Mouse (Mus musculus) CD4-positive helper T cell, adult 2 months (primary cell): ENCODE data around the gene Ubqln5.

Experiments
- DNase-seq: peaks from one replicate; pipeline ENCODE4 v3.0.0-alpha.2; 2012; ENCODE audit warnings: low read depth, missing footprints, low spot score

Ubqln5 gene

DNA sequence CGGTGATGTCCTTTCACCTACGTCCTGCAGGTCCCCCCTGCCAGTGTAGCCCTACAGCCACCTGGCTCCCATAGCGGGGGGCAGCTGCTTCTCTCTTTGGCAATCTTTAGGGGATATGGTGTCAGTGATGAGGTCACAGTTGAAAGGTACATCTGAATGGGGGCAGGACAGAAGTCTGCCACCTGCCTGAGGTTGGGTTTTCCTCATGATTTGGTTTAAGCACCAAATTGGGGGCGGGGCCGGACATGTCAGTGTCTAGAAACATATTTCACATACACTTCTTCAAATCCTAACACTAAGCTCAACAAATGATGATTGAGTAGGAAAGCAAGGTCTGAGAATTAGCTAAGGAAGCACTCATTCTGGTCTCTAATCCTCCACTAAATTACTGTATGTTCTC, at the start of gene Ubqln5:
Ubqln5 (minus strand) TSS at position 101 of the 400 bp plus-strand sequence.
- no peak for DNase-seq

DNA sequence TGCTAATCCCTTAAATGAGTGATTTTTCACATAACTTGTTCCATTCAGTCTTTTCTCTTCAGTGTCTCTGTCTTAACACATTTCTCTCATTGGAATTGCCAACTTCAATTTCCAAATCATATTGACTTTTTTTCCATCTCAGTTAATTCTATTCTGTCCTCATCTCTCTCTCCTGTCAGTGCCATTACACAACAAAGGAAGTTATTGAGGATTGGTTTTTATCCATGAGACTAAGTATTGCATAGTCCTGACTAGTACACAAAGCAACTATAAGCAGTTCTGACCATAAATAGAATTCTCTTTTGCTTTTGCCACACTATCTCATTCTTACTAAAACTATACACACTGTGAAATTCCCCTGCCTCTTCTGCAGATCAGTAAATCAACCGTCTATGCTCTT, 49.4 kb upstream of the Ubqln5 start:
- no peak for DNase-seq

DNA sequence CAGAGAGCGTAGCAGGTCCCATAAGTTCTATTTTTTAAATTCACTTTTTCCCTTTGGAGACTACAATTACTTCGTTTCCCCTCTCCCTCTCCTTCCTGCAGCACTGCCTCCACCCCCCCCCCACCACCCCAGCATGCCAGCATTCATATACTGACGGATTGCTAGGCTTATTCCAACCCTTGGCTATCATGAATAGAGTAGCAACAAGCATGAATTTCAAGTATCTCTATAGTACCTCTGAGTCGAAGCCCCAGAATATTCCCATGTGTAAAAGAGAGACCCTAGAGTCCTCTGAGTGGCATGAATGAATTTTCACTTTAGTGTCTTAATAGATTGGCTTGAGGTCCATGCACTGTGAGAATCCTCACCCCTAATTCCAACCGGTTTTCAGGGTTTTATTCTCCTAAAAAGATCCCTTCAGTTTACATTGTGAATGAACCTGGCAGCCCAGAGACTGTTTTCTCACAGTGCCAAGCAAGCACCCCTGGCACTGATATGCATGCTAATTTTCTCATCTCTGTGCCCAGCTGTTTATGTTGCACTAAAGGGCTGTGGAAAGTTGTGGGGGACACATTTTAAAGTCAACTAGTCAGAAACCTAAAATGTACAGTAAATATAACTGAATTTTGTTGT, 48.9 kb upstream of the Ubqln5 start:
- DNase-seq, result no peak

DNA sequence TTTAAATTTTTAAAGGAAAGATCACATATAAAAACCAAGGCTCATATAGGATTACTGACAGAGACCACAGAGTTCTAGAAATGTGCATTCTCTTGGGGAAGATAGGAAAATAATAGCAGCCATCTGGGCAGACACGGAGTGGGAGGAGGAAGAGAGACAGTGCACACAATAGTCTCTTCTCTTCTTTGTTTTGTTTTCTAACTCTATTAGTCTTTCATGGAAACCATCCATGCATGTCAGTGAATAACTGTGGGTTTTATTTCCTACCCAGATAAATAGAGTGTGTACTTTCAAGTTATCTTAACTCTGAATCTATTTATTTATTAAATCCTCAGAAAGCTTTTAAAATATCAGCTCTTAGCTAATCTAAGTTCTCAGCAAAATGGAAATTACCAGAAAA, 45.5 kb upstream of the Ubqln5 start:
- DNase-seq, result no peak

DNA sequence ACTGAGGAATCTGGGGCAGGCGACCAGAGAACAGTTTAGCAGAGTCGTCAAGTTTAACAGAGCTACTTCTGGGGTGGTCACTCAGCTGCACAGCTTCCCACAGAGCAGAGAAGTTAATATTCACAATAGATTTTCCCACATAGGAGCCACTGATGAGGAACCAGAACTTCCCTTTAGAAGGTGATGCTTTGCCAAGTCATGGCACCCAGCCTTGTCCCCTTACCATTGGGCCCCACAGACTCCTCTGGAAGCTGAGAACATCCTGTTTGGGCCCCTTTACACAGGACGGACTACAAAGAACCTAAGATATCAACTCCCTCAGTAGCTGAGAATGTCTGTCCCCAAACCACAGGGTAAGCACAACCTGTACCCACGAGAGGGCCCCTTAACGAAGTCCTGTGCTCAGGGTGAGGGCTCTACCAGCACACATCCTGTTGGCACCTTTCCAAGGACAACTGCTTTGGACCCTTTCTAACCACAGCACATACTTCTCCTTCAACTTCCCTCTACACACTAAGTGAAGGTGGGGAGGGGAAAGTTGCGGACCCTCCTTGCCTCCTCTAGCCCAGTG, 40.1 kb upstream of the Ubqln5 start:
- peak; percentile 30 for DNase-seq

DNA sequence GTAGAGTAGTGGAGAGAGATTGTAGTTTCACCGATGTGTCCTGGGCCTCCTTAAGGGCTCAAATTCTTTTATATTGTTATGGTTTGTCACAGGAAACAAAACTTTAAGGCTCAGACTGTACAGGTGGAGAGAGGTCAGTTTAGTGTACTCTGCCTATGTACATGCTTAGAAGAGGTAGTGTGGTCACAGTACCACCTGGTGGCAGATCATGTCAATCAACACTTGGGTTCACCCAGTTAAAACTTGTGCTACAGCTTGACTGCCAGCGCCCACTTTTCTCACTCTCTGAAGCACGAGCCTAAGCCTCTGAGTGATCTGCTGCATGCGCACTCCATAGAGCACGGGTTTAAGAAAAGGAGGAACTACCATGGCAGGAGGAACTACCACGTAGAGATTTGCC, 37.5 kb upstream of the Ubqln5 start:
- no peak for DNase-seq

DNA sequence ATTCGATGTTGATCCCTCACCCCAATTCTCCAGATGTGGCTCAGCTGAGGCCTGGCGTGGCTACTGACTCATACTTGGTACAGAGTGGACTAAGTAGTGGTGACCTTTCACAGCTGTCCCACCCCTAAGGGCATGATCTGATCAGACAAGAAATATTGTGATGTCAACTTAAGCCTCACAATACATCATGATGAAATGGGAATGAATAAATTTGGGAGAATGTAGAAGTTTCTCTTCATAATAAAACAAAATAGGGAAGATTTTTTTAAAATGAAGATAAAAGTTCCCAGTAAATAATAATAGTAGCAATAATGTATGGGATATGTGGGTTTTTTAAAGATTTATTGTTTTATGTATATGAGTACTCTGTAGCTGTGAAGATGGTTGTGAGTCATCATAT, 20.8 kb upstream of the Ubqln5 start, which contains the start of gene Ubqlnl:
Ubqlnl (minus strand) TSS at position 101 of the 400 bp plus-strand sequence.
- no peak for DNase-seq

DNA sequence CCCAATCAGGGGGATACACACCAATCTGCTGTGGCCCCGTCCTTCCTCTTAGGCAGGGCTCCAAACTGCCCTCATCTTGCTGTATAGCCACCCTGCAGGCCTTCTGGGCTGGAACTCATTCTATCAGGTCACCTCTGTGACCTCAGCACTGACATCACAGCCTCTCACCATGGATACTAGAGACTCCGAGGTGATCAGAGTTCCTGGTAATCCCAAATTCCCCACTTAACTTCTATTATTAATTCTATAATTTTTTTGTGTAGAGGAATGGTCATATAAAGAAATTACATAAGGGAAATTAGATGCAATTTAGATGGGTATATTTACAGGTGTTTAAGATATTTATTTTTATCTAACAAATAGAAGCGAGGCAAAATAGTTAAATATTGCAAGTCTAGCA, 13.6 kb upstream of the Ubqln5 start, which contains the start of gene Ubqln3:
Ubqln3 (minus strand) TSS at position 101 of the 400 bp plus-strand sequence.
- no peak for DNase-seq

DNA sequence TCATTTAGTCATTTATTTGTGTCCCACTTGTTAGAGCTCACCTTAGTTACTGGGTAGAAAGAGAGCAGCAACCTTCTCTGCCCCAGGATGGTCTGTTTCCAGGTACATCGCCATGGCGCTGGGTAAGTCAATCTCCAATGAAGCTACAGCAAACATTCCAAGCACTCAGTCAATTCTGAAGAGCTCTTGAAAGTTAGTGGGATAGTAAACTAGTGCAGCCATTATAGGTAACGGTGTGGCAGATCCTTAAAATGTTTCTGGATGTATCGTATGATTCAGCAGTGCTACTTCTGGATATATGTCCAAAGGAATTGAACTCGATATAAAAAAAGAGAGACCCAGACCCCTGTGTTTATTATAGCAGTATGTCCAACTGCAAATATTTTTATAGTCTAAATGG, 7.7 kb upstream of the Ubqln5 start, which contains the start of gene Olfr643:
Olfr643 (minus strand) TSS at position 101 of the 400 bp plus-strand sequence.
- no peak for DNase-seq

DNA sequence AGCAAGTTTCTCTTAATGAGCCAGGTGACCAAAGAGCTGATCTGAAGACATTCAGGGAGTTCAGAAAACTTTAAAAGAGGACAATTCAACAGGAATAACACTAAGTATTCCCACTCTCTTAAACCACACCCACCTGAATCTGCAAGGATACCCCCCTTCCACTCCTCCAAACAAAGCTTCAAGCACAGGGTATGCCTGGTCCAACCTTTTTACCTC, 25.0 kb downstream of the Ubqln5 start, which contains the start of gene Olfr646:
Olfr646 (plus strand) TSS at position 117 of the 216 bp plus-strand sequence.
- DNase-seq, result no peak

DNA sequence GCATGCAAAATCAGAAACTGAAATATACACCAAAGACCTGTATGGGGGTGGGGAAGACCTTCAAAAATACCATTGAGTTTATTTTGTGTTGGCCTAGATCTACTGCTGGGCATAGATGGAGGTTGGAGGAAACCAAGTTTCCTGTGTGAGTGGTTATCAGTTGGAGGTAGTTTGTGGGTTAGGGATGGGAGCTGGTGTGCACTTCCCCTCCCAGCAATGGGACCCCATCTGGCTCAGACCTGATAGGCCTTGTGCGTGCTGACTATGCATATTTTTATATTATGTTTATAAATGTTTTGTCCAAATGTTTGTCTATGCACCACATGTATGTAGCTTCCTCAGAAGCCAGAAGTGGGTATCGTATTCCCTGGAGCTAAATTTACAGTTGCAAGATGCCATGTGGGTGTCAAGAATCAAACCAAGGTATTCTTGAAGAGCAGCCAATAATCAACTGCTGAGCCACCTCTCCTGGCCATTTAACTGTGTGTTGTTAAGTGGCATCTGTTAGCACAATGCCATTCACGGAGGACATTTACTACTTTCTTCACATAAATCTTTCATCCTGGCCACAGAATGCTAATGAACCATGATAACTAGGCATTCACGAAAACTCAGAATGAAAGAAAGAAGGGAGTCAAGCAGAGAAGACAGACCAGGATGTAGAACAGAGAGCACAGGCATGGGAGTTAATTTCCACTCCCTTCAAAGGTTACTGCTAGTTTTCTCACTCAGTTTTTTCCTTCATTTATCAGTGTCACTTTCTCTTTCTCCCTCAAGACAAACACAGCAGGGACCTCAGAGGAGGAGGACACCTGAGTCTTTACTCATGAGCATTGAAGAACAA, 25.5 kb downstream of the Ubqln5 start:
- no peak for DNase-seq

DNA sequence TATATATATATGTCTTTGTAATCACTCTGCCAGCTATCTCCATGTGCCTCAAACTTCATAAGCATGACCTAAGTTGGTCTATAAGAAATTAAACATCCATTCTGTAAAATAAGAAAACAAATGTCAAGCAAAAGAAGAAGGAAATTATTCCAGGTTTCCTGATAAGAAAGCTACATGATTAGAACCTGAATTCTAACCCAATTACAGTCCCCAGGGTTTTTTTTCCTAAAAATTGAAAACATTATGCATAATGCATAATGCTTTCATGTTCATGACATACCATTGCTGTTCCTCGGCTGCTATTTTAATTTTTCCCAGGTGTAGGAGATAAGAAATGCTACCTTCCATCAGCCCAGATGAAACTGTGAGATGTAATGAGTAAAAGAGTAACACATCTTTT, 44.3 kb downstream of the Ubqln5 start, which contains the start of gene Olfr645:
Olfr645 (minus strand) TSS at position 101 of the 400 bp plus-strand sequence.
- no peak for DNase-seq
